Mouse (Mus musculus) hindbrain, embryonic 16.5 days (tissue): ENCODE results near the gene Dgat2. TPM values are rescaled to one million over a fixed set of nuclear protein-coding genes. Genes with fewer than 3 reads are reported as not detected.

Experiments used
- polyA plus RNA-seq: library from polyadenylated mRNA; unstranded; fragments of >200 nt; fragmentation: Nextera tagmentation; extraction: Ambion mirVana; gene quantifications from 2 replicates; pipeline ENCODE4 v1.2.1, GENCODE M21; 2015

Gene Dgat2
- polyA plus RNA-seq, 1 experiment from 2014 or later = 24.9 TPM

Other genes starting within 250 kb of the Dgat2 start
- gene Uvrag, start 41.6 kb downstream of the Dgat2 start, polyA plus RNA-seq = 14.4 and 15.3 TPM in 2 replicates
- gene Mogat2, start 55.9 kb upstream of the Dgat2 start, polyA plus RNA-seq = 0.80 and 1.3 TPM in 2 replicates
- gene Map6, start 84.7 kb upstream of the Dgat2 start, polyA plus RNA-seq = 127 and 137 TPM in 2 replicates
- 261 and 355 TPM in 2 replicates for gene Serpinh1, start 170.5 kb upstream of the Dgat2 start, polyA plus RNA-seq
- 36.9 and 43.8 TPM in 2 replicates for gene Gdpd5, start 198.7 kb upstream of the Dgat2 start, polyA plus RNA-seq